8 mouse cellular contexts compared by ENCODE assay signal in the genomic region with DNA sequence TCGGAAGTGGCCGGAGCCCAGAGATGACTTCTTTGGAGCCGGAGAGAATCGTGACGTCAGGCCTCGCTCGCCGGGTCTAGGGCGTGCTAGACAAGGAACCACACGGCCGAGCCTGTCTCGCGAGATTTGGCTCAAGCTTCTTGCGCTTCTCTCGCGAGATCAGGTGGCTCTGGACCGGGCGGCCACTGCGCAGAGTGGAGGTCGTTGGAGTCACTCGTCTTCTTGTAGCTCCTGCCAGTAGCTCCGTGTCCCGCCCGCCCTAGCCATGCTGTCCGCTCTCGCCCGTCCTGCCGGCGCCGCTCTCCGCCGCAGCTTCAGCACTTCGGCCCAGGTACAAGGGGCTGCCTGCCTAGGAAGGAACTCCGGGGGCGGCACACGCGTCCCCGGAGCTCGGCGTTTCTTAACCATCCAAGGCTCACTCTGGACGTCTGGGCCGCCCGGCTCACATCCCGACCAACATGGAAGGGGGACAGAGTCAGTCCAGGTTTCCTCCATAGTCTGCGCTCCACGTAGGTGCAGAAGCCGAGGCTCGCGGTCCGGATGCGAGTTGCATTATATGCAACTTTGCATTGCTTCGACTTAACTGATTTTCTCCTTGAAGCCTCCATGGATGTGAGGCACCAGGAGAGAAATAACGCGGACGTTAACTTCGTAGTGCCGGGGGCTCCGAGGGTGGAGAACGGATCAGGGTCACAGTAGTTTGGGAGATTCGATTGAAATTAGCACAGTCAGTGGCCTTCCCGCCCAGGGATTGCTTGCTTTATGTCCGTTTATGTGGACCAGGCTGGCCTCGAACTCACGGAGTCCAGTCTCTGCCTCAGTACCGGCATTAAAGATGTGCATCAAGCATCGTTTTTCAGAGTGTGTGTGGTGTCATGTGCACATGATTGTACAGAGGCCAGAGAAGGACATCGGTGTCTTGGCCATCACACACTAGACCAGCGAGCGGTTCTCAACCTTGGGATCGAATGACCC. TPM values are rescaled to one million over a fixed set of nuclear protein-coding genes. Genes with fewer than 3 reads are reported as not detected.
DNase-seq lines count a peak whose midpoint lies in the region; ATAC-seq lines count a peak whose summit lies in the region.

A gene (plus strand): TSS at position 10 of the 975 bp plus-strand sequence.

- no peaks in the 10 kb centered on the region for H3K9me3 ChIP-seq in hindbrain, embryonic 11.5 days (ENCODE audit: control insufficient read depth, low read length)

- 0 out of 2 replicates have a peak, but pooled peaks cover 6% of the 10 kb centered on the region for H3K4me1 ChIP-seq in hindbrain, embryonic 11.5 days (replicated peaks; ENCODE audit: control insufficient read depth, insufficient read depth, low read length)

- H3K36me3 ChIP-seq in hindbrain, embryonic 11.5 days (ENCODE audit: control insufficient read depth, insufficient read depth, low read length): 0 out of 2 replicates have a peak, but pooled peaks cover 3% of the 10 kb centered on the region

- peak; percentile 99 for ATAC-seq in hindbrain, embryonic 11.5 days (ENCODE audit: low FRiP score)

- H3K4me3 ChIP-seq in hindbrain, embryonic 11.5 days (ENCODE audit: low read depth, low read length): peak within 1 kb of the TSS; percentile 81

- H3K27me3 ChIP-seq in hindbrain, embryonic 11.5 days (ENCODE audit: control insufficient read depth, insufficient read depth, low read length): no peaks in the 10 kb centered on the region

- H3K27ac ChIP-seq in hindbrain, embryonic 11.5 days (ENCODE audit: low read depth, low read length): peak within 1 kb of the TSS; percentile 88

- WGBS in hindbrain, embryonic 11.5 days: 1% methylated on average over 70 of the region's 70 CpGs

- peak; percentile 99 for DNase-seq in Muller cell, postnatal 12 days (ENCODE audit: inconsistent ontology term)
- peak; percentile 100 for DNase-seq in cerebellum, adult 9-11 months
- DNase-seq in frontal cortex, adult 2 months (ENCODE audit: extremely low spot score in 1 of 2, low spot score in 1 of 2): peak; percentile 99 to 100
- DNase-seq in hindbrain, embryonic 11.5 days (ENCODE audit: low spot score): peak; percentile 100
- DNase-seq in layer of hippocampus, postnatal 10 days (ENCODE audit: low spot score in 2 of 2): peak; percentile 99
- peak; percentile 100 for DNase-seq in lung, postnatal 10 days
- DNase-seq in ovary, postnatal 36 days (ENCODE audit: low spot score): peak; percentile 99
- DNase-seq in thymus, postnatal 25 days: peak; percentile 99

- peak within 1 kb of the TSS; percentile 89 for H3K4me2 ChIP-seq in hindbrain, embryonic 11.5 days (replicated peaks; ENCODE audit: low read depth, low read length)

- peak within 1 kb of the TSS; percentile 92 for H3K9ac ChIP-seq in hindbrain, embryonic 11.5 days (ENCODE audit: low read depth, low read length)

RNA-seq across cellular contexts. Expression of the gene that starts here (rescaled TPM):
- polyA plus RNA-seq in frontal cortex, adult 2 months (2012; rRNA removed): 500 and 513 TPM in 2 replicates
- polyA plus RNA-seq in hindbrain, embryonic 11.5 days (2014; fragmentation: Nextera tagmentation; extraction: Ambion mirVana): 620 and 621 TPM in 2 replicates
- total RNA-seq in layer of hippocampus, postnatal 10 days (2021): 100 to 1,000 TPM; 469 to 476 TPM

Comparison
In these comparisons a context has a peak if more than half of its experiments do, and no peak if none do; other contexts are left out.
1. Peak in every context shown above with its lines: DNase-seq, ATAC-seq, H3K4me3 ChIP-seq and H3K27ac ChIP-seq.